Mouse (Mus musculus) heart, adult 2 months (tissue): Measurements from ENCODE around the gene Hcls1.

Source experiments
- CTCF ChIP-seq: fragments of 200-600 bp; IDR thresholded peaks from 2 replicates; pipeline ENCODE4 v1.8.1; 2022; ENCODE audit warnings: antibody characterized with exemption, mild to moderate bottlenecking, moderate library complexity
- EP300 ChIP-seq: fragments of 200-500 bp; IDR thresholded peaks from 2 replicates; pipeline ENCODE4 v1.6.1; 2011; ENCODE audit warnings: low read depth, low read length, control low read depth; ENCODE audit not compliant: insufficient read depth

DNA sequence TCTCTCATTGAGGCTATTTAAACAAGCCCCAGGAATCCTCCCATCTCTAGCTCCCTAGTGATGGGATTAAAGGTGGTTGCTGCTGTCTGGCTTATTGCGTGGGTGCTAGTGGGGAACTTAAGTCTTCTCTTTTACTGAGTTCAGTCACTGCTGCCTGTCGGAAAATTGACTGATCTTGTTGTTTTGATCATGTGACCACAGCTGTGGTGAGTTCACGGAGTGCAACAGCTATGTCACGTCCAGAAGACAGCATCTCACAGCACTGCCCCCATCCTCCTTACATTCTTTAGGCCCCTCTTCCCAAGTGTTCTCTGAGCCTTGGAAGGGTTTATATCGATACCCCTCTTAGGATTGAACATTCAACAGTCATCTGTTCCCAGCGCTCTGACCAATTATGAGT, 74.5 kb downstream of the Hcls1 start:
- no peak for TF ChIP-seq CTCF
- TF ChIP-seq EP300 = no peak
